Mouse (Mus musculus) intestine, embryonic 16.5 days (tissue): ENCODE data around the gene Card19. TPM values are rescaled to one million over a fixed set of nuclear protein-coding genes. Genes with fewer than 3 reads are reported as not detected.

ENCODE experiments used
- ATAC-seq: fragments of 200-750 bp; cut with Nextera tagmentation; 2 replicates; pipeline ENCODE4 v1.8.0; 2017; ENCODE audit warnings: moderate TSS enrichment, moderate library complexity
- H3K27ac ChIP-seq: fragments of 300-500 bp; sonication (generic); 2 replicates; pipeline ENCODE4 v1.5.1; 2014; ENCODE audit warnings: mild to moderate bottlenecking, low read length
- H3K27me3 ChIP-seq: fragments of 300-500 bp; sonication (generic); replicated peaks from 2 replicates; pipeline ENCODE4 v1.6.1; 2014; ENCODE audit warnings: low read length, control low read depth, mixed read lengths; ENCODE audit not compliant: control insufficient read depth, insufficient read depth
- H3K36me3 ChIP-seq: fragments of 300-500 bp; sonication (generic); 2 replicates; pipeline ENCODE4 v1.6.1; 2014; ENCODE audit warnings: low read length, control low read depth; ENCODE audit not compliant: control insufficient read depth, insufficient read depth
- H3K4me1 ChIP-seq: fragments of 300-500 bp; sonication (generic); 2 replicates; pipeline ENCODE4 v1.6.1; 2014; ENCODE audit warnings: low read length, control low read depth, mixed read lengths; ENCODE audit not compliant: control insufficient read depth, insufficient read depth
- H3K4me2 ChIP-seq: fragments of 300-500 bp; sonication (generic); 2 replicates; pipeline ENCODE4 v1.6.1; 2014; ENCODE audit warnings: low read depth, low read length, control low read depth
- H3K4me3 ChIP-seq: fragments of 300-500 bp; sonication (generic); 2 replicates; pipeline ENCODE4 v1.5.1; 2014; ENCODE audit warnings: mild to moderate bottlenecking, low read length
- H3K9ac ChIP-seq: fragments of 300-500 bp; sonication (generic); 2 replicates; pipeline ENCODE4 v1.6.1; 2014; ENCODE audit warnings: low read depth, low read length
- H3K9me3 ChIP-seq: fragments of 300-500 bp; sonication (generic); 2 replicates; pipeline ENCODE4 v1.6.1; 2016; ENCODE audit warnings: low read length, control low read depth; ENCODE audit not compliant: control insufficient read depth
- WGBS: fragments of 180-500 bp; shearing (Covaris S2); extraction: QIAGEN DNeasy Blood & Tissue Kit; methylation state at CpG from one replicate; pipeline ENCODE4 v1.1.7; 2014; 5-methylcytosine and 5-hydroxymethylcytosine counted together
- polyA plus RNA-seq: library from polyadenylated mRNA; unstranded; fragments of >200 nt; fragmentation: Nextera tagmentation; extraction: Ambion mirVana; gene quantifications from 2 replicates; pipeline ENCODE4 v1.2.1, GENCODE M21; 2015

The Card19 gene
- polyA plus RNA-seq, 1 experiment from 2014 or later, result 58.8 TPM

DNA sequence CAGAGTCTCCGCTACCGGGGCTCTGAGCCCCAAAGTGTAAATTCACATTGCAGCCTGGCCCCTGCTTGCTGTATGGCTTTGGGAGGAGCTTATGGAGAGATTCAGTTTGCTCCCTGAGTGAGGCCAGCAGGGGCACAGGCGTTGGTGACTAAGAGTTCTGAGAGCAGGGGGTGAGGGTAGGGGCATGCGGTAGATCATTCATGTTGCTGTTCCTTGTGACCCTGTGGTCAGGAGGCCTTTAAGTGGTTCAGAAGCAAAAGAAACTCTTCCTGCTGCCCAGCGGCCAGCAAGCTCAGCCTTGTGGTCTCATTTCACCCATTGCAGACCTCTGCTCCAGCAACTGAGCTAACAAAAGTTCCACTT lies 24.2 kb downstream of the Card19 start:
- peak overlapping the region; percentile 65; the same call in 1 of the 2 replicates for H3K27ac ChIP-seq
- peak overlapping the region; percentile 50 for H3K9ac ChIP-seq
- peaks cover 45% of the 10 kb centered on the region for H3K4me1 ChIP-seq

DNA sequence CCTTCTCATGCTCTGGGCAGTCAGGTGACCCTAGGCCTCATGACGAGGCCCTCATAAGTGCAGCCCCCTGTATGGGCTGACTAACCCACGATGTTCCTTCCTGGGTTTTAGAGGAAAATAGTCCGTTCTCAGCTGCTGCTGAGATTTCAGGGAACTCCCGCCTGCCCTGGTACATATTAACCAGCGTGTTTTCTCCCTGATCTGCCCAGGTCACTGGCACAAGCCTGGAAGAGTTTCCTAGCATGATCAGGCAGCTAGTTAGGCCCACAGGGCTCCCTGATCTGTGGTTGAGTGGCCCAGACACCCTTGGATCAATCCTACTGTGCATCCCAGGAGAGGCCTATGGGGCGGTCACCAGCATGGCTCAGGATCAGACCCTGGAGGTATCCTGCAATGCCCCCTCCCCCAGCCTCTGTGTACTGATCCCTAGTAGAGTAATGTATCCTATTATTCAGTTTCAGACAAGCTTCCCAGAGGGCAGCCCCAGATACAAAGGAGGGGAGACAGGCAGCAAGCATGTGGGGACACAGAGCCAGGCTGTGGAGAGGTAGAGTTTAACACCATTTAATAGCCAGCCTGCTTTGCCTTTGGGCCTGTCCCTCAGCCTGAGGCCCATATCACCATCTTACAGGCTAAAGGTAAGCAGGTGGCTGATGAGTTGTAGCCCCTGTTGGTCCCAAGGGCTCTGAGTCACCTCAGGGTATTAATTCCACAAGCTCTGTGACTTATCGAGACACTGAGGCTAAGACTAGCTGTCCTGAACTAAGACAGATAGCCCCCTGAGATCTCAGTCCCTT lies 24.8 kb downstream of the Card19 start:
- peak overlapping the region; percentile 11; the same call in 1 of the 2 replicates for H3K4me2 ChIP-seq

More for the DNA sequence above, 24.2 kb downstream of the Card19 start:
- 44% methylated on average over 5 of the region's 5 CpGs for WGBS
- Histone ChIP-seq H3K36me3 (no peaks in the 10 kb centered on the region), H3K27me3 (no peaks in the 10 kb centered on the region), H3K4me2 (peak overlapping the region; percentile 11; the same call in 1 of the 2 replicates), H3K9me3 (no peaks in the 10 kb centered on the region), H3K4me3 (no peak overlapping the region)
- ATAC-seq, result no peak

DNA sequence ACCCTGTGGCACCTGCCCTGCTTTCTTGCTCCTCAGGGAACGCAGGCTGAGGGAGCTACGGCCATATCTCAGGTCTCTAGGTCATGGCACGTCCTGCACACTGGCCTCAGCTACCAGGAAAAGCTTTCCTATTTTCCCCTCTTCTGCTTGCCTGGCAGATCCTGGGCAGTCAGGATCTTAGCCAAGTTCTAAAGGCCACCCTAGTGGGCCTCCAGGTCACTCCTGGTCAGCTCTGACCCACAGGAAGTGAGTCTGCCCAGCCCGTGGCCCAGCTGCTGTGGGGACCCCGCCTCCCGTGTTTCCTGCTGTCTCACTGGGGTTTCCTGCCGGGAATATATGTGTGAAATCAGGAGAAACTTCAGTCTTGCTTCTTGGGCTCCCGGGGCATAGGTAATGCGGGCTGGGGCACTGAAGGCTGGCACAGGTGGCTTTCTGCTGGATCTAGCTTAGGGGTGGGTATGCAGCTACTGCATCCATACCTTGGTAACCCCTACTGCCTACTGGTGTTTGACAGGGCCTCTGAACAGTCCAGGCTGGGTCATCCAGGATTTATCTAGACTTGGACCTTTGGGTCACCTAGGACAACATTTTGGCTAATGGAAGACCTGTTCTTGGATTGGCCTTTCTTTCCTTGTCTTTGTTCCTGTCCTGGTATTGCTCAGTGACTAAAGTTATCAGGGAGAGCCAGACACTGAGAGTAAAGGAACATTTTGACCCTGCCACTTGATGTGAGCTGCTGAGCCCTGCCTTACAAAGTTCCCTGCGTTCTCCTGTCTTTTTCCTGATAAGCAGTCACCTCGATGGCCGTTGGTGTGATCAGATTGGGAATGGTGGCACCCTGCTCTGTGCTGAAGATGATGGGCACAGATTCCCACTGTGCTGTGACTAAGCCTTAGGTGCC lies 25.6 kb downstream of the Card19 start:
- H3K9ac ChIP-seq, result peak overlapping the region; percentile 50
- peak overlapping the region; percentile 65 for H3K27ac ChIP-seq
- no peaks in the 10 kb centered on the region for H3K36me3 ChIP-seq
- WGBS, result 59% methylated on average over 12 of the region's 12 CpGs
- no peaks in the 10 kb centered on the region for H3K27me3 ChIP-seq
- no peak overlapping the region for H3K4me3 ChIP-seq
- no peak for ATAC-seq
- no peak overlapping the region for H3K4me2 ChIP-seq
- no peaks in the 10 kb centered on the region for H3K9me3 ChIP-seq
- H3K4me1 ChIP-seq, result peaks cover 50% of the 10 kb centered on the region

More for the DNA sequence above, 24.8 kb downstream of the Card19 start:
- no peaks in the 10 kb centered on the region for H3K36me3 ChIP-seq
- ATAC-seq, result no peak
- WGBS, result 58% methylated on average over 7 of the region's 7 CpGs
- no peak overlapping the region for H3K4me3 ChIP-seq
- H3K27ac ChIP-seq, result peak overlapping the region; percentile 65
- no peaks in the 10 kb centered on the region for H3K9me3 ChIP-seq
- peak overlapping the region; percentile 50 for H3K9ac ChIP-seq
- peaks cover 50% of the 10 kb centered on the region for H3K4me1 ChIP-seq
- no peaks in the 10 kb centered on the region for H3K27me3 ChIP-seq

- Histone ChIP-seq H3K9ac (no peak overlapping the region), H3K27ac (no peak overlapping the region), H3K27me3 (no peaks in the 10 kb centered on the region)
These were observed 26.9 kb downstream of the Card19 start for GRCm38 (mm10) chr13:49188966-49189360.

DNA sequence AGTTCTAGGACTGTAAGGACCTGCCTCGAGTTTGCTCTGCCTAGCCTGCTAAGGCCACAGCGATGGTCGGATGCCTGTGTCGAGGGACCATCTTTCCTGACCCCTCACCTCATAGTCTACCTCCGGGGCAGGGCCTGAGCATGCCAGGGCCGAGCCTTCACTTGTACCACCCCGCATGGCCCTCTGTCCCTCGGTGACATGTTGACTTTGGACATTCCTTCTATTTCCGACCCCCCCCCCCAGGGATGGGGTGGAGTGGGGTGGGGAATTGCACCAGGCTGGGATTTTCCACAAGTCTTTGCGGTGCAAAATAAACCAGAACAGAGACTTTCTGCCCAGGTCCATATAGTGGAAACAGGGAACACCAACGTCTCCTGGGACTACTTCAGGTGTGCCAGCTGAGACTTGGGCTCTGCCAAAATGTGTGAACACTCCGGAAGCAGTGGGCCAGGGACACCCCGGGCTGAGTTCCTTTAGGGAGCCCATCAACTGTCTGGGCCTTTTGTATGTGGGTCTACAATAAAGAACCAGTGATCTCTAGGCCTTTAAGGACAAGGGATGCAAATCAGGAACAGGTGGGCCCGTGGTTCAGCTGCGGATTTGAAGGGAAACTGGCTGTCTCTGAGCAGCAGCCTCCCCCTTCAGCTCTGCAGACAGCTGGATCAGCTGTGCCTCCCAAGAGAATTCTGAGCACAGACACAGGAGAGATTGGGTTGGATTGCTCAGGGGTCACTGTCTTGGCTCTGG lies 27.4 kb downstream of the Card19 start:
- H3K27ac ChIP-seq, result no peak overlapping the region
- H3K9ac ChIP-seq, result peak overlapping the region; percentile 87
- H3K4me2 ChIP-seq, result peak overlapping the region; percentile 97
- H3K27me3 ChIP-seq, result no peaks in the 10 kb centered on the region
- H3K4me3 ChIP-seq, result peak overlapping the region; percentile 86
- peaks cover 51% of the 10 kb centered on the region for H3K4me1 ChIP-seq
- H3K36me3 ChIP-seq, result no peaks in the 10 kb centered on the region
- no peak; the same call in 1 of the 2 replicates for ATAC-seq
- 26% methylated on average over 15 of the region's 15 CpGs for WGBS
- no peaks in the 10 kb centered on the region for H3K9me3 ChIP-seq

More at GRCm38 (mm10) chr13:49188966-49189360, 26.9 kb downstream of the Card19 start:
- no peaks in the 10 kb centered on the region for H3K36me3 ChIP-seq
- H3K9me3 ChIP-seq, result no peaks in the 10 kb centered on the region
- ATAC-seq, result no peak
- 66% methylated on average over 2 of the region's 2 CpGs for WGBS
- H3K4me2 ChIP-seq, result no peak overlapping the region
- no peak overlapping the region for H3K4me3 ChIP-seq
- peaks cover 50% of the 10 kb centered on the region for H3K4me1 ChIP-seq

DNA sequence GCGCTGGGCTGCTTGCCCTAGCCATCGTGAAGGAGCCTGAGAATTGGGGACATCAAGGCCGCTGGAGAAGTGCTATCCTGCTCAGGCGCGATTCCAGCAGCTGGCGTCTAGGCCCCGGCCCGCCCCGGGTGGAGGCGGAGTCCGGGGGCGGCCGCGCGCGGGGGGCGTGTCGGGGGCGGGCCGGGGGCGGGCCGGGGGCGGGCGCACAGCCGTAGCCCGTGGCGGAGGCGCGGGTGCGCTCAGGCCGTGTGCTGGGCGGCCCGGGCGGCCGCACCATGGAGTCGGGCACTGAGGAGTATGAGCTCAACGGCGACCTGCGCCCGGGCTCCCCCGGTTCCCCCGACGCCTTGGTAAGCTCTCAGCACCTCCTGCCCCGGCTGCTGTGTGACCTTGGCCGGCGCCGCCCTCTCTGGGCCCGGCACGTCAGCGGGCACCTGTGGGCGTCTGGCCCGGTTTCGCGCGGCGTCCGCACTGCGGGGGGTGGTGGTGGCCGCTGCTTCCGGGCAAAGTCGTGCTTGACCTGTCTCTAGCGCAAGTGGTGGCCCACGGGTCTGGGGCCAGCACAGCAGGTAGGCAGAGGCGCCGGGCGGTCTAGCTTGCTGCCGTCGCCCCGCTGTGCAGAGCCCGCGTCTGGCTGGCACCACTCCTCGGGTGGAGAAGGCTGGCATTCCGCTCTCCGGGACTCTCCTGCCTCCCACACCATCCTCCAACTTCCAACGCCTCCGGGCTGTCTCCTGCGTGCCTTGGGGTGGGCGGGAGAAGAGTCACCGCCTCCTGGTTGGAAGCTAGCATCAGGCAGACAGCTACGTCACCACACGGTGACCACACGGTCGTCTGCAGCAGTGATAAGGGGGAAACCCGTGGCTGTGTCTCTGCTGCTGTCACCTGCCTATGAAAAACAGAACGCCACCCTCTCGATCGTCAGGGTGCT lies 28.3 kb downstream of the Card19 start, which contains the start of gene Ninj1:
TSS of gene Ninj1 (plus strand) at position 198 of the 931 bp plus-strand sequence.
- Histone ChIP-seq H3K9me3 (no peaks in the 10 kb centered on the region), H3K27me3 (no peaks in the 10 kb centered on the region), H3K36me3 (no peaks in the 10 kb centered on the region), H3K4me2 (peak within 1 kb of the TSS; percentile 97), H3K27ac (peak within 1 kb of the TSS; percentile 92), H3K9ac (peak within 1 kb of the TSS; percentile 87), H3K4me1 (peaks cover 57% of the 10 kb centered on the region), H3K4me3 (peak within 1 kb of the TSS; percentile 86)
- under 1% methylated on average over 74 of the region's 87 CpGs for WGBS
- ATAC-seq, result peak; percentile 93

- H3K4me2 ChIP-seq, result peak overlapping the region; percentile 97
- H3K27me3 ChIP-seq, result no peaks in the 10 kb centered on the region
- peaks cover 51% of the 10 kb centered on the region for H3K4me1 ChIP-seq
- peak overlapping the region; percentile 66 for H3K9ac ChIP-seq
- H3K27ac ChIP-seq, result peak overlapping the region; percentile 92
- WGBS, result 18% methylated on average over 11 of the region's 11 CpGs
- H3K36me3 ChIP-seq, result no peaks in the 10 kb centered on the region
- H3K4me3 ChIP-seq, result peak overlapping the region; percentile 86
- ATAC-seq, result peak; percentile 72
- no peaks in the 10 kb centered on the region for H3K9me3 ChIP-seq
These were observed 29.0 kb downstream of the Card19 start for GRCm38 (mm10) chr13:49186798-49187287.

- no peaks in the 10 kb centered on the region for H3K36me3 ChIP-seq
- peak overlapping the region; percentile 3; the same call in 1 of the 2 replicates for H3K9ac ChIP-seq
- 47% methylated on average over 5 of the region's 5 CpGs for whole genome bisulfite sequencing
- no peak for ATAC-seq
- H3K9me3 ChIP-seq, result no peaks in the 10 kb centered on the region
- no peak overlapping the region for H3K27ac ChIP-seq
- no peak overlapping the region for H3K4me3 ChIP-seq
- no peaks in the 10 kb centered on the region for H3K27me3 ChIP-seq
- H3K4me2 ChIP-seq, result no peak overlapping the region
- peaks cover 30% of the 10 kb centered on the region for H3K4me1 ChIP-seq
These were observed 32.2 kb downstream of the Card19 start for GRCm38 (mm10) chr13:49183646-49184045.
